Mouse (Mus musculus): ENCODE measurements around the gene Capn10.
A peak's percentile ranks its signal among the peaks of the same experiment; 100 is the strongest.

Capn10 gene

GRCm38 (mm10) chr1:92934182-92934827 is at the start of gene Capn10:
TSS of gene Capn10 (plus strand) at chr1:92934376.
- peak; percentile 99 for DNase-seq (ENCODE audit: low spot score)

- no peak for DNase-seq (ENCODE audit: low spot score)
Observed at GRCm38 (mm10) chr1:92888901-92889655, 45.1 kb upstream of the Capn10 start.

- no peak for DNase-seq (ENCODE audit: low spot score)
Observed at GRCm38 (mm10) chr1:92892791-92893190, 41.4 kb upstream of the Capn10 start.

- no peak for DNase-seq (ENCODE audit: low spot score)
Observed at GRCm38 (mm10) chr1:92893896-92894295, 40.3 kb upstream of the Capn10 start.

DNA sequence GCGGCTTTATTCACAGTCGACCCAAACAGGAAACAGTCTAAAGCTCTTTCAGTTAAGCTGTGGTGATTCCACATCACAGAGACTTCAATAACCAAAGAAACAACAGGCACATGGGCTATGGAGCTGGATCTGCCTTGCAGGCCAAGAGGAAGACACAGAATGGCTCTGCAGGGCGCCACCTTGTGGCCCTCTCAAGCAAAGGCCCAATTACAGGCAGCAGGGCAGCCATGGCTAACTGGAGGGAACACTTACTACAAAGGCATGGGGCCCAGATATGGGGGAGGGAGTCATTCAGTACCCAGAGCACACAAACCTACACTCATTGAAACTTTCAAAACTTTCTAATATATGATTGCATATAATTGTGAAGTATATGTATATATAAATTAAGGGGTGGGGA is 39.1 kb upstream of the Capn10 start:
- DNase-seq (ENCODE audit: low spot score), result peak; percentile 91

DNA sequence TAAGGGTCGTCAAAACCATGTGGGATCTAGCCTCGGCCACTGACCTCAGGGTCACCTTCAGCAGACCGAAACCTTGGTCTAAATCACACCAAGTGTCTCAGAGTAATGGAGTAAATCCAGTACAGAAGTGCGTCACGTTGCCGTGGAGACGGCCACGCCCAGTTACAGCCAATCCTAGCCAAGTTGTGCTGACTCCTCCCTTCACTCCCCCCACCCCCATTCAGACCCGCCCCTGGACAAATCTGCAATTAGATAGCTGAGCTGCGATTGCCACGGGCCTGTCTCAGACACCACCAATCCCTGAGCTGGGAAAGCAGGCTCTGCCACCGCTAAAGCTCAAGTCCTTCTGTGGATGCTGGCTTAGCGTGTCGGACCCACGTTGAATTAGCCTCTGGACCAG is 31.4 kb upstream of the Capn10 start, which contains the start of gene Ankmy1:
Ankmy1 (minus strand) TSS at position 121 of the 400 bp plus-strand sequence.
- peak; percentile 93 for DNase-seq (ENCODE audit: low spot score)

- no peak for DNase-seq (ENCODE audit: low spot score)
Observed at GRCm38 (mm10) chr1:92903627-92904026, 30.5 kb upstream of the Capn10 start.

- no peak for DNase-seq (ENCODE audit: low spot score)
Observed at GRCm38 (mm10) chr1:92905703-92906310, 28.4 kb upstream of the Capn10 start.

DNA sequence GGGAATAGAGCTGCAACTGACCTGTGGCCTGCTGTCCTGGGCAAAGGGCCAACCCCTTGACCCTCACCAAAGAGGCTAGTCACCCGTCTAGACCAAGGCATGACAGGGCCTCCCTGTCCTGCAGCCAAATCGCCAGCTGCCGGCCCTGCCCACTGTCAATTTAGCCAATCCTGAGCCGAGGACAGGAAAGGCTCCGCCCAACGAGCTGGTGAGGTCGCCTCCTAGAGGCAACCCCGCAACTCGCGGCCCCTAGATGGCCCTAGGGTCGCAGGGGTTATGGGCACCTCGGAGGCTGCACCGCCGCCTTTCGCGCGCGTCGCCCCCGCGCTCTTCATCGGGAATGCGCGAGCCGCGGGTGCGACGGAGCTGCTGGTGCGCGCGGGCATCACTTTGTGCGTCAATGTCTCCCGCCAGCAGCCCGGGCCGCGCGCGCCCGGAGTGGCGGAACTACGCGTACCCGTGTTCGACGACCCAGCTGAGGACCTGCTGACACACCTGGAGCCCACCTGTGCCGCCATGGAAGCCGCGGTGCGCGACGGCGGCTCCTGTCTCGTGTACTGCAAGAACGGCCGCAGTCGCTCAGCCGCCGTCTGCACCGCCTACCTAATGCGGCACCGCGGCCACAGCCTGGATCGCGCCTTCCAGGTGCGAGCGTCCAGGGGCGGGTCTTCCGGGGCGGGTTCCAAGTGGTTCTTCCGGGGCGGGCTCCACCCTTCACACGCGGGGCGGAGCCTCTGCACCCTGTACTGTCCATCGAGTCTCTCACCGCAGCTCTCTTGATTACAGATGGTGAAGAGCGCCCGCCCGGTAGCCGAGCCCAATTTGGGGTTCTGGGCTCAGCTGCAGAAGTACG is 27.2 kb upstream of the Capn10 start, which contains the start of gene Dusp28:
Dusp28 (plus strand) TSS at position 203 of the 853 bp plus-strand sequence.
- peak; percentile 96 for DNase-seq (ENCODE audit: low spot score)

DNA sequence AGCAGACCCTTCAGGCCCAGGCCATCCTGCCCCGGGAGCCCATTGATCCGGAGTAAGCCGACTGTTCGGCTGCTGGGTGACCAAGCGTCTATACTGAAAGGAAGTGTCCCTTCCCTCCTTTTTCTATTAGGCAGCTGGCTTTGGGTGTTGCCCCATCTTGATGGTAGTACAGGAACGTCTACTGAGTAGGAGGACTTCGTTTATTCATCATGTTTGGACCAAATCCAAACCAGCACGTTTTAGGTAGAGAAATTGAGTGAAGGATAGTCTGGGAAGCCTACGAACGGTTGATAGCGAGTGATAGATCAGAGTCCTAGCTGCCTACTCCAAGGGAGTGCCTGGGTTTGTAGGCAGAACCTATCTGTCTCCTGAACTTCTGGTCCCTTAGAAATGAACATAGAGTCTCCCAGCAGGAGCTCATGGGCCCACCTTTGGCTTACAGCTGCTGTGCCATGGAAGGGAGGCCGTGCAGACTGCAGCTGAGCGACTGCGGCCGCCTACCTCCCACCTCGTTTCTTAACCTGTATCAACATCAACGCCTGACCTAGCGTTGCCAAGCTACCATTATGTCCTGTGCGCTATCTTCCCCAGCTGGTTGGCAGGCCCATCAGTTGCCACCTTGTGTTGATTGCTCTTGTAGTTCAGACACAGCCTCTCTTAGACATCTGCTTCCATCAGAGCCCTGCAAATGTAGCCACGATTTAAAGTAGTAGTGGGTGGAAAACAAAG is 26.4 kb upstream of the Capn10 start:
- DNase-seq (ENCODE audit: low spot score), result no peak

GRCm38 (mm10) chr1:92908664-92909063 is 25.5 kb upstream of the Capn10 start:
- DNase-seq (ENCODE audit: low spot score), result no peak

GRCm38 (mm10) chr1:92909068-92909467 is 25.1 kb upstream of the Capn10 start:
- DNase-seq (ENCODE audit: low spot score), result peak; percentile 30

DNA sequence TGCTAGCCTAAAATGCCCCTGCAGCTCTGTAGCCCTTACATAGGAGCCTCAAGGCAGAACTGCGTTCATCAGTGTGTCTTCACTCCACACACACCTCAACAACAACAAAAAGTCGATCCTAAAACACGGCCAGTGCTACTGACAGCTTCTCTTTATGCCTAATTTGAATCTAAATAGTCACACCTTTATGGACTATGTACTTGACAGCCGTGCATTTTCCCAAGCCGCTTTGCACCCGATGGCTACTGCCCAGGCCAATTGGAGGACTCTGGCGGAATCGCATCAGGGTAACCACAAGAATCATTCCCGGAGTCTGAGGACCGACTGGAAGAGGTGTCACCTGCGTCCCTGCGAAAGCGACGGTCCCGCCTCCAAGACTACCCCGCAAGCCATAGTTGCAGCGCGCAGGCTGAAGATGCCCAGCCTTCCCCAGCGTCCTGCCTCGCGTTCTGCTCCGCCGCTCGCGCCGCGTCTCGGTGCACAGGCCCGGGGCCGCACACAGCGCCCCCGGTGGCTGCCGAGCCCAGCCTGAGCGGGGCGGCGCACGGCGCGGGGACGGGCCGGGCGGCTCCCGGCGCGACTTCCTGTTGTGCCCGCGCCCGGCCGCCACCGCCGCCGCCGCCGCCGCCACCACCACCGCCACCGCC is 23.8 kb upstream of the Capn10 start, which contains the start of gene Rnpepl1:
Rnpepl1 (plus strand) TSS at position 545 of the 647 bp plus-strand sequence.
- DNase-seq (ENCODE audit: low spot score), result peak; percentile 79

- peak; percentile 60 for DNase-seq (ENCODE audit: low spot score)
Observed at GRCm38 (mm10) chr1:92910925-92911720, 23.1 kb upstream of the Capn10 start.

- no peak for DNase-seq (ENCODE audit: low spot score)
Observed at GRCm38 (mm10) chr1:92911721-92912138, 22.4 kb upstream of the Capn10 start.

GRCm38 (mm10) chr1:92912286-92912685 is 21.9 kb upstream of the Capn10 start:
- DNase-seq (ENCODE audit: low spot score), result peak; percentile 36

GRCm38 (mm10) chr1:92914239-92914638 is 19.9 kb upstream of the Capn10 start:
- DNase-seq (ENCODE audit: low spot score), result no peak

DNA sequence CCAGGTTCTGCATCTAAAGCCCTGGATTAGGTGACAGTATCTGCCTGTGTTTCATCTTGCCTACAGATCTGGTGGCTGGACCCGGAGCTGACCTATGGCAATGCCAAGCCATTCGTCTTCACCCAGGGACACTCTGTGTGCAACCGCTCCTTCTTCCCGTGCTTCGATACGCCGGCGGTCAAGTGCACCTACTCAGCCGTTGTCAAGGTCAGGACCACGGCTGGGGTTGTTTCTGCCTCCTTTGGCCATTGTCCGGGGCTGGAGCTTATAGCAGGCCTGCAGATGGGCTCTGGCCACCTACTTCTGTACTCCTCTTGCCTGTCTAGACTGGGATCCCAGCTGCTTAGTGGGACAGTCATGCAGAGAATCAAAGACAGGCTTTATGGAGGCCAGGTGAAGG is 19.2 kb upstream of the Capn10 start:
- DNase-seq (ENCODE audit: low spot score), result no peak

DNA sequence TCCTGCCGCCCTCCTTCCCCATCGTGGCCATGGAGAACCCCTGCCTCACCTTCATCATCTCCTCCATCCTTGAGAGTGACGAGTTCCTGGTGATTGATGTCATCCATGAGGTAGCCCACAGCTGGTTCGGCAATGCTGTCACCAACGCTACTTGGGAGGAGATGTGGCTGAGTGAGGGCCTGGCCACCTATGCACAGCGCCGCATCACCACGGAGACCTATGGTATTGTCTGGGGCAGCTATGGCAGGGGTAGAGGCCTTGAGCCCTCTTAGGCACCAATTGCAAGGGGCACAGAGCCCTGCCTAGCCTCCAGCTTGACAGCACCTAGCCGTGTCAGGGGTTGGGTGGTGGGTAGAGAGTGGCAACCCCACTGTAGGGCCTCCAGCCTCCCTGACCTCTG is 17.5 kb upstream of the Capn10 start:
- no peak for DNase-seq (ENCODE audit: low spot score)

GRCm38 (mm10) chr1:92919151-92919550 is 15.0 kb upstream of the Capn10 start:
- DNase-seq (ENCODE audit: low spot score), result no peak

Measured in embryo, embryonic 10 days (tissue).